Mouse (Mus musculus) liver, adult 2 months (tissue): ENCODE measurements around the gene Smoc2. TPM values are rescaled to one million over a fixed set of nuclear protein-coding genes. Genes with fewer than 3 reads are reported as not detected.

Source experiments
- DNase-seq: peaks from one replicate; pipeline ENCODE4 v3.0.0-alpha.2; 2011; ENCODE audit warnings: low read depth, low spot score; ENCODE audit errors: extremely low read depth
- H3K27ac ChIP-seq: fragments of 200-500 bp; replicated peaks from 2 replicates; pipeline ENCODE4 v1.5.1; 2012; ENCODE audit warnings: low read depth, mild to moderate bottlenecking, control low read depth, inconsistent platforms, low read length; ENCODE audit not compliant: insufficient read depth
- H3K27me3 ChIP-seq: fragments of 200-500 bp; 2 replicates; pipeline ENCODE4 v1.6.1; 2012; ENCODE audit warnings: mild to moderate bottlenecking, moderate library complexity, low read length, inconsistent platforms; ENCODE audit not compliant: control insufficient read depth, insufficient read depth
- H3K36me3 ChIP-seq: fragments of 200-500 bp; 2 replicates; pipeline ENCODE4 v1.6.1; 2012; ENCODE audit warnings: low read length, inconsistent platforms; ENCODE audit not compliant: control insufficient read depth, insufficient read depth
- H3K4me1 ChIP-seq: fragments of 200-500 bp; 2 replicates; pipeline ENCODE4 v1.6.1; 2011; ENCODE audit warnings: low read length; ENCODE audit not compliant: control insufficient read depth, insufficient read depth
- H3K4me3 ChIP-seq: fragments of 200-500 bp; 2 replicates; pipeline ENCODE4 v1.5.1; 2011; ENCODE audit warnings: low read depth, mild to moderate bottlenecking, control low read depth, low read length, moderate library complexity; ENCODE audit not compliant: insufficient read depth
- H3K79me2 ChIP-seq: fragments of 200-500 bp; 2 replicates; pipeline ENCODE4 v1.6.1; 2012; ENCODE audit warnings: inconsistent platforms, mild to moderate bottlenecking, low read length, moderate library complexity; ENCODE audit not compliant: control insufficient read depth, insufficient read depth
- H3K9ac ChIP-seq: fragments of 200-500 bp; 2 replicates; pipeline ENCODE4 v1.6.1; 2012; ENCODE audit warnings: low read depth, mild to moderate bottlenecking, control low read depth, inconsistent platforms, low read length
- CTCF ChIP-seq: fragments of 200-500 bp; IDR thresholded peaks from 2 replicates; pipeline ENCODE4 v1.5.1; 2011; ENCODE audit warnings: low read depth, low read length, control low read depth
- POLR2A ChIP-seq: fragments of 200-500 bp; IDR thresholded peaks from 2 replicates; pipeline ENCODE4 v1.6.1; 2011; ENCODE audit warnings: low read length, control low read depth; ENCODE audit not compliant: insufficient read depth; ENCODE audit errors: extremely low read depth
- WGBS: fragments of 180-500 bp; shearing (Covaris S2); methylation state at CpG from one replicate; pipeline ENCODE4 v1.1.7; 2018; 5-methylcytosine and 5-hydroxymethylcytosine counted together
- polyA plus RNA-seq: library from polyadenylated mRNA; depleted of rRNA; stranded (reverse); fragments of >200 nt; gene quantifications from 2 replicates; pipeline ENCODE4 v1.2.3, GENCODE M21; 2012
- total RNA-seq: library from RNA; depleted of rRNA; stranded (reverse); fragments of >200 nt; gene quantifications from 2 replicates; pipeline ENCODE4 v1.2.3, GENCODE M21; 2014

Smoc2 gene
- total and polyA plus RNA-seq, 2 experiments = 3.6 to 3.9 TPM

DNA sequence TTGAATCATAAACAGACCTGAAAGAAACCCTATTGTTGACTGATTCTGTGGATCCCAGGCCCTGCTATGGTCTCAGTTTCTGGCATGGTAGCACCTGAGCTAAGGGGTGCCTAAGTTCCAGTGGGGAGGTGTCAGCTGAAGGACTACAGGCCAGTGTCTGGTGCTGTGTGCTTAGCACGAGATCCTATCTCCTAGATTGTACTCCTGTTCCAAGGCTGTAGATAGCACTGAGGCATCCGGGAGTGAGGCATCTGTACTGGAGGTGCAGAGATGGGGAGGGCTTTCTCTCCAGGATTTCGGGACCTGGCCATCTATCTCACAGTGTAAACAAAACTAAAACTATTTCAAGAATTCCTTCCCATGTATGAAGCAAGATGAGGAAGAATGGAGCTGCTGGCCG lies 38.1 kb downstream of the Smoc2 start:
- Histone ChIP-seq H3K36me3 (no peaks in the 10 kb centered on the region), H3K9ac (no peak overlapping the region), H3K4me1 (no peaks in the 10 kb centered on the region), H3K79me2 (no peaks in the 10 kb centered on the region), H3K27ac (no peak overlapping the region), H3K4me3 (no peak overlapping the region), H3K27me3 (no peaks in the 10 kb centered on the region)
- no peak for DNase-seq
- WGBS = 44% methylated on average over 4 of the region's 4 CpGs
- TF ChIP-seq POLR2A = no peak
- TF ChIP-seq CTCF = no peak

GRCm38 (mm10) chr17:14326156-14326555 lies 46.9 kb downstream of the Smoc2 start:
- TF ChIP-seq CTCF (no peak), POLR2A (no peak)
- no peak overlapping the region for H3K9ac ChIP-seq
- no peak for DNase-seq
- no peaks in the 10 kb centered on the region for H3K79me2 ChIP-seq
- no peak overlapping the region for H3K27ac ChIP-seq
- H3K27me3 ChIP-seq = no peaks in the 10 kb centered on the region
- H3K36me3 ChIP-seq = no peaks in the 10 kb centered on the region
- H3K4me1 ChIP-seq = no peaks in the 10 kb centered on the region
- H3K4me3 ChIP-seq = no peak overlapping the region
- 66% methylated on average over 7 of the region's 7 CpGs for WGBS

- H3K36me3 ChIP-seq = no peaks in the 10 kb centered on the region
- H3K9ac ChIP-seq = no peak overlapping the region
- H3K4me1 ChIP-seq = no peaks in the 10 kb centered on the region
- no peak overlapping the region for H3K27ac ChIP-seq
- H3K4me3 ChIP-seq = no peak overlapping the region
- 86% methylated on average over 9 of the region's 9 CpGs for WGBS
- no peak for DNase-seq
- H3K27me3 ChIP-seq = no peaks in the 10 kb centered on the region
- TF ChIP-seq CTCF = no peak
- no peak for TF ChIP-seq POLR2A
- H3K79me2 ChIP-seq = no peaks in the 10 kb centered on the region
Measured at GRCm38 (mm10) chr17:14328037-14328436, 48.7 kb downstream of the Smoc2 start.

DNA sequence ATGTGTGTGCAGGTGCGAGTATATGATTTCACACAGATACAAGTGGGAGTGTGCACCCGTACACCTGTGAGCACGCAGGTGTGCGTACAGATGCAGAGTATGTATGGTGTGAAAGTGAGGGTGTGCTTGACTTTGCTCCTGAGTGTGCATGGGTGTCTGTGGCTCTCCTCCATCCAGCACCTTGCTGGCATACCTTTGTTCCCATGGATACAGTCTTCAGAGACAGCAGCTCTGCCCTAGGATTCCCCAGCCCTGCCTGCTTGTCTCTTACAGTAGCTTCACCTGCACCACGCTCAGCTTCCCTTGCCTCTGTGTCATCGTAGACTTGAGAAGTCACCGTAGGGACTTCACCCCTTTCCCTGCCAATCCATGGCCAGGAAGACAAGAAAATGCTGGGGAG lies 51.2 kb downstream of the Smoc2 start:
- no peak for TF ChIP-seq CTCF
- TF ChIP-seq POLR2A = no peak
- no peaks in the 10 kb centered on the region for H3K4me1 ChIP-seq
- H3K27ac ChIP-seq = no peak overlapping the region
- no peaks in the 10 kb centered on the region for H3K79me2 ChIP-seq
- no peak overlapping the region for H3K4me3 ChIP-seq
- WGBS = 87% methylated on average over 7 of the region's 7 CpGs
- no peak overlapping the region for H3K9ac ChIP-seq
- DNase-seq = no peak
- no peaks in the 10 kb centered on the region for H3K36me3 ChIP-seq
- H3K27me3 ChIP-seq = no peaks in the 10 kb centered on the region

DNA sequence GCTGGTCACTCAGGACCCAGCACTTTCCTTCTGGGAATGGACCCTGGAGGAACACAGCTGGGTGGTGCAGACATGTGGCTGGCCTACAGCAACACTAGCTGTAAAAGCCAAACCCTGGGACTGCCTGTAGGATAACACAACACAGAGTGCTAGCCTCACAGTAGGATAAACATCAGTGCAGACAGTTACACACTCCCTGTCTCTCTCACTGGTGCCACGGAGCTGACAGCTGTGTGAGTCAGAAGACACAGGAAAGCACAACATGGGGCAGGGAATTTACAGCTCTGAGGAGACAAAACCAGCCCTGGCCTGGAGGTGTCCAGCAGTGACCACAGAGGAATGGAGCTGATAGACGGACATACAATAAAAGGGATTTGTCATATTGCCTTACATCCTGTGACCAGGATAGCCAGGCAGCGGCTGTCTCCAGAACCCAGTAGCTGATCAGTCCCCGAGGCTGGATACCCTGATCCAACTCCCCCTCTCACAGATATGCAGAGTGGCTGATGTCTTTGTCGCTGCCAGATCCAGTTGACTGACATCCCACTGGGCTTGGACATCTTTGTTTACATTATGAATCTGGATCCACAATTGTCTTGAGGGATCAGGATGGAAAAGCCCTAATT lies 60.7 kb downstream of the Smoc2 start:
- Histone ChIP-seq H3K36me3 (no peaks in the 10 kb centered on the region), H3K27me3 (no peaks in the 10 kb centered on the region)
- WGBS = 74% methylated on average over 5 of the region's 5 CpGs

GRCm38 (mm10) chr17:14340736-14341135 lies 61.4 kb downstream of the Smoc2 start:
- H3K79me2 ChIP-seq = no peaks in the 10 kb centered on the region
- no peak overlapping the region for H3K27ac ChIP-seq
- 74% methylated on average over 2 of the region's 2 CpGs for WGBS
- H3K36me3 ChIP-seq = no peaks in the 10 kb centered on the region
- H3K9ac ChIP-seq = no peak overlapping the region
- H3K4me3 ChIP-seq = no peak overlapping the region
- no peak for DNase-seq
- no peaks in the 10 kb centered on the region for H3K4me1 ChIP-seq
- no peaks in the 10 kb centered on the region for H3K27me3 ChIP-seq
- TF ChIP-seq POLR2A (no peak), CTCF (no peak)

More for the DNA sequence above, 60.7 kb downstream of the Smoc2 start:
- H3K27ac ChIP-seq = no peak overlapping the region
- DNase-seq = no peak
- H3K4me1 ChIP-seq = no peaks in the 10 kb centered on the region
- H3K9ac ChIP-seq = no peak overlapping the region
- no peaks in the 10 kb centered on the region for H3K79me2 ChIP-seq
- TF ChIP-seq POLR2A (no peak), CTCF (no peak)
- H3K4me3 ChIP-seq = no peak overlapping the region
